Mouse (Mus musculus) ovary, adult 2 months (tissue): ENCODE results near the gene S100a16. TPM values are rescaled to one million over a fixed set of nuclear protein-coding genes. Genes with fewer than 3 reads are reported as not detected.

ENCODE experiments used
- polyA plus RNA-seq: library from polyadenylated mRNA; depleted of rRNA; stranded (reverse); fragments of >200 nt; gene quantifications from 2 replicates; pipeline ENCODE4 v1.2.3, GENCODE M21; 2012; rRNA removed

The S100a16 gene
- 121 and 140 TPM in 2 replicates for polyA plus RNA-seq

GRCm38 (mm10) chr3:90537141-90537904, at the start of gene S100a16:
Gene S100a16, plus strand, starts transcription at chr3:90537254.

DNA sequence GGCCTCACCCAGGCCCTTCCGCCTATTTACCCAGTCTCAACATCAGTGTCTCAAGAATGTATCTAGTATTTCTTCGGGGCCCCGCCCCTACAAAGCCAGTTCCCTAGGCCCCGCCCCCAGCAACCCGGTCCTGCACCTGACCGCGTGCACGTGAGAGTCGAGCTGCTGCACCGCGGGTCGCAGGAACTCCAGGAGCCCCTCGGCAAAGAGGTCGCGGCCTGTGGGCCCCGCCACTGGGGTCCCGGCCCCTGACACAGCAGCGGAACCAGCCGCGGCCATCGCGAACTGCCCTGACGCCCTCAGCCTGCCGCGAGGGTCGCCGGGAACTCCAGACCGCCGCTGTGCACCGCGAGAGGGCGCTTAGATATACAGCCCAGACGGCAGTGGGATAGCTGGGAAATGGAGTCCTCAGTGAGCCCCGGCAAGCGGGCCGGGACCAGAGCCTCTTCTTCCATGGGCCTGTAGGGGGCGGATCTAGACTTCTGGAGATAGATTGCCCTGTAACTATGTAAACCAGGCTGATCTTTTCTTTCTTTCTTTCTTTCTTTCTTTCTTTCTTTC, 46.3 kb upstream of the S100a16 start, which contains the start of gene Snapin:
TSS of gene Snapin (minus strand) at position 338 of the 561 bp plus-strand sequence.

GRCm38 (mm10) chr3:90508950-90509746, 27.9 kb upstream of the S100a16 start, which contains the start of gene Chtop:
Gene Chtop, minus strand, starts transcription at chr3:90509498.

DNA sequence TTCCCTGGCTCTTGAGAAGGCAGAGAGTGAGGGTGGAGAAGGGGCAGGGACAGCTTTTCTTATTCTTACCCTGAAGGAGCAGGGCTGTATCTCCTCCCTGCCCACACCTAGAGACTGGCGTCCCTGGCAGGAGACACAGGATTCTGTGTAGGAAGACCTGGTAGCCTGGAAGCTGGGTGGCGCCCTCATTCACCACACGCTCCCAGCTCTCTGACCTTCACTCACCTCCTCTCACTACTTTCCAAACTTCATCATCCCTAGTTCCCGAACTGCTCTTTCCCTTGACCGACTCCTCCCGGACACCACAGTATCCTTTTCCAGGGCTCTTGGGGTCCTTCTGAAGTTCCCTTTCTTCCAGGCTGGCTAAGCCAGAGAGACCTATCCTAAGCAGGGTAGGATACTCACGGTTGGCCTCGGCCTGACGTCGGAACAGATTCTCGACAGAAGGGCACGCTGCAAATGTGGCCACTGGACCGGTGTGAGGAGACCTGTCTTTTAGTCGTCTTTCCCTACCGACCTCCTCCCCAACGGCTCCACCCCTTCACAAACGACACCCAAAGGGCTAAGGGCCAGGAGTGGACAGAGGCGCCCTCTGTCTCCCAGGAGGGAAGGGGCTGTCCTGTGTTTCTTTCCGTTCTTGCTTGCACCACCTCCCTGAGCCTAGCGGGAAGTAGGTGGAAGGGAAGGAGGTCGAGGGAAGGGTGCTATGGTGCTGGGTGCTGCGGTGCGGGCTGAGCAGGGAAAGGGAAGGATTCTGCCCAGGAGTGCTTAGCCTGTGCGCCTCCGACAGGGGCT, 23.1 kb upstream of the S100a16 start, which contains the start of the genes S100a1 and S100a13:
TSS of gene S100a1 (minus strand) at position 597 of the 795 bp plus-strand sequence.
TSS of gene S100a13 (plus strand) at position 640 of the 795 bp plus-strand sequence.

GRCm38 (mm10) chr3:90526580-90526979, 10.5 kb upstream of the S100a16 start, which contains the start of gene S100a14:
Gene S100a14, plus strand, starts transcription at chr3:90526856.

GRCm38 (mm10) chr3:90560008-90560628, 23.1 kb downstream of the S100a16 start, which contains the start of gene S100a3:
Gene S100a3, plus strand, starts transcription at chr3:90560578.

GRCm38 (mm10) chr3:90589947-90590346, 52.9 kb downstream of the S100a16 start, which contains the start of gene S100a2:
Gene S100a2, plus strand, starts transcription at chr3:90590247.

Other genes starting within 250 kb of the S100a16 start
- 23.1 and 34.5 TPM in 2 replicates for gene Gatad2b, start 244.1 kb upstream of the S100a16 start, polyA plus RNA-seq
- 89.8 and 106 TPM in 2 replicates for gene Slc27a3, start 147.3 kb upstream of the S100a16 start, polyA plus RNA-seq
- gene Ints3, start 103.6 kb upstream of the S100a16 start, polyA plus RNA-seq, result 52.9 and 54.0 TPM in 2 replicates
- gene Npr1, start 71.4 kb upstream of the S100a16 start, polyA plus RNA-seq, result 182 and 195 TPM in 2 replicates
- gene Ilf2, start 61.1 kb upstream of the S100a16 start, polyA plus RNA-seq, result 22.2 and 28.1 TPM in 2 replicates
- gene Snapin, start 46.2 kb upstream of the S100a16 start, polyA plus RNA-seq, result 28.8 and 37.7 TPM in 2 replicates
- 51.9 and 52.0 TPM in 2 replicates for gene Chtop, start 27.8 kb upstream of the S100a16 start, polyA plus RNA-seq
- gene S100a1, start 22.9 kb upstream of the S100a16 start, polyA plus RNA-seq, result 48.7 and 59.7 TPM in 2 replicates
- gene S100a13, start 22.8 kb upstream of the S100a16 start, polyA plus RNA-seq, result 19.4 and 20.1 TPM in 2 replicates
- gene S100a14, start 10.4 kb upstream of the S100a16 start, polyA plus RNA-seq, result 0.15 and 0.22 TPM in 2 replicates
- gene S100a3, start 23.3 kb downstream of the S100a16 start, polyA plus RNA-seq, result 2.2 and 2.4 TPM in 2 replicates
- gene S100a2, start 53.0 kb downstream of the S100a16 start, polyA plus RNA-seq, result not detected in 2 replicates
- gene Gm42674, start 64.7 kb downstream of the S100a16 start, polyA plus RNA-seq, result not detected in 2 replicates
- gene S100a4, start 66.5 kb downstream of the S100a16 start, polyA plus RNA-seq, result 31.2 and 38.9 TPM in 2 replicates
- not detected in 2 replicates for gene S100a5, start 71.3 kb downstream of the S100a16 start, polyA plus RNA-seq
- 404 and 418 TPM in 2 replicates for gene S100a6, start 75.6 kb downstream of the S100a16 start, polyA plus RNA-seq
- 0.59 and 0.87 TPM in 2 replicates for gene S100a7a, start 116.8 kb downstream of the S100a16 start, polyA plus RNA-seq
- not detected in 2 replicates for gene S100a8, start 131.7 kb downstream of the S100a16 start, polyA plus RNA-seq
- not detected in 2 replicates for gene S100a9, start 158.5 kb downstream of the S100a16 start, polyA plus RNA-seq
- not detected in 2 replicates for gene Pglyrp4, start 189.7 kb downstream of the S100a16 start, polyA plus RNA-seq
- not detected in 2 replicates for gene Gm5849, start 240.6 kb downstream of the S100a16 start, polyA plus RNA-seq